In genomic region chr2:119155388-119155787, GRCm38 (mm10) we compare ENCODE assay signal across 9 mouse cellular contexts. TPM values are rescaled to one million over a fixed set of nuclear protein-coding genes. Genes with fewer than 3 reads are reported as not detected.
DNase-seq lines count a peak whose midpoint lies in the region; ATAC-seq and TF ChIP-seq lines count a peak whose summit lies in the region.
"Had no signal": no experiment of that assay in that cellular context is flagged by ENCODE, and none has a peak within 500 bp of the region (broad histone marks: within the 10 kb centered on the region; RNA-seq: fewer than 3 reads in every experiment).

No protein-coding gene starts in this region.

- peak overlapping the region; percentile 99 for H3K4me3 ChIP-seq in heart, embryonic 13.5 days
- H3K4me3 ChIP-seq in brown adipose tissue, adult 24 weeks (ENCODE audit: insufficient read depth, low read depth, low read length) = peak overlapping the region; percentile 83
- H3K4me3 ChIP-seq in hindbrain, embryonic 16.5 days (ENCODE audit: low read length) = peak overlapping the region; percentile 96; the same call in 1 of the 2 replicates
- H3K4me3 ChIP-seq in midbrain, postnatal 0 days (ENCODE audit: low read depth, low read length) = peak overlapping the region; percentile 88; the same call in 1 of the 2 replicates
- no peak overlapping the region for H3K4me3 ChIP-seq in kidney, adult 2 months (ENCODE audit: insufficient read depth, low read depth, low read length)

- WGBS in heart, embryonic 13.5 days = 22% methylated on average over 9 of the region's 9 CpGs
- 88% methylated on average over 9 of the region's 9 CpGs for WGBS in hindbrain, embryonic 16.5 days
- 84% methylated on average over 9 of the region's 9 CpGs for WGBS in midbrain, postnatal 0 days
- WGBS in kidney, adult 2 months = 66% methylated on average over 9 of the region's 9 CpGs

- H3K4me1 ChIP-seq in heart, embryonic 13.5 days = peaks cover 28% of the 10 kb centered on the region
- peaks cover 12% of the 10 kb centered on the region for H3K4me1 ChIP-seq in brown adipose tissue, adult 24 weeks (ENCODE audit: control insufficient read depth, insufficient read depth, insufficient read length, low read length)
- peaks cover 18% of the 10 kb centered on the region for H3K4me1 ChIP-seq in hindbrain, embryonic 16.5 days (ENCODE audit: control insufficient read depth, insufficient read depth, low read depth, low read length)
- H3K4me1 ChIP-seq in midbrain, postnatal 0 days (ENCODE audit: insufficient read depth, low read length) = peaks cover 11% of the 10 kb centered on the region; the same call in 1 of the 2 replicates
- H3K4me1 ChIP-seq in kidney, adult 2 months (ENCODE audit: control insufficient read depth, insufficient read depth, low read length) = peaks cover 6% of the 10 kb centered on the region

- peak overlapping the region; percentile 95 for H3K4me2 ChIP-seq in heart, embryonic 13.5 days
- peak overlapping the region; percentile 77 for H3K4me2 ChIP-seq in hindbrain, embryonic 16.5 days (ENCODE audit: low read length)
- peak overlapping the region; percentile 96; the same call in 1 of the 2 replicates for H3K4me2 ChIP-seq in midbrain, postnatal 0 days (ENCODE audit: low read depth, low read length, poor library complexity, severe bottlenecking)

- no peak for ATAC-seq in heart, embryonic 13.5 days (ENCODE audit: extremely low read depth, insufficient number of reproducible peaks, low FRiP score, low TSS enrichment)
- no peak for ATAC-seq in hindbrain, embryonic 16.5 days
- ATAC-seq in midbrain, postnatal 0 days (ENCODE audit: low FRiP score) = no peak

- no peaks in the 10 kb centered on the region for H3K27me3 ChIP-seq in heart, embryonic 13.5 days (replicated peaks)
- no peaks in the 10 kb centered on the region for H3K27me3 ChIP-seq in hindbrain, embryonic 16.5 days (replicated peaks; ENCODE audit: control insufficient read depth, insufficient read depth, low read length)
- no peaks in the 10 kb centered on the region for H3K27me3 ChIP-seq in midbrain, postnatal 0 days (ENCODE audit: insufficient read depth, low read length)
- H3K27me3 ChIP-seq in kidney, adult 2 months (replicated peaks; ENCODE audit: control insufficient read depth, insufficient read depth, low read length) = no peaks in the 10 kb centered on the region

- no peak for DNase-seq in heart, adult 8-10 months (ENCODE audit: low spot score)
- no peak for DNase-seq in midbrain, postnatal 0 days (ENCODE audit: low spot score)
- no peak for DNase-seq in kidney, adult 2 months
- no peak for DNase-seq in cerebellum, adult 9-11 months
- no peak for DNase-seq in retina, embryonic 14.5 days (ENCODE audit: low spot score)
- DNase-seq: gastrocnemius, postnatal 25 days had no signal

- peak overlapping the region; percentile 24 for H3K27ac ChIP-seq in heart, embryonic 13.5 days (replicated peaks)
- peak overlapping the region; percentile 46 for H3K27ac ChIP-seq in brown adipose tissue, adult 24 weeks (replicated peaks; ENCODE audit: low read depth, low read length)
- no peak overlapping the region for H3K27ac ChIP-seq in hindbrain, embryonic 16.5 days (ENCODE audit: low read depth, low read length)
- H3K27ac ChIP-seq in midbrain, postnatal 0 days (ENCODE audit: low read depth, low read length) = no peak overlapping the region
- H3K27ac ChIP-seq in kidney, adult 2 months (ENCODE audit: insufficient read depth, low read depth, low read length) = no peak overlapping the region

- H3K9ac ChIP-seq in heart, embryonic 13.5 days = peak overlapping the region; percentile 96
- H3K9ac ChIP-seq in hindbrain, embryonic 16.5 days (ENCODE audit: low read depth, low read length) = no peak overlapping the region
- no peak overlapping the region for H3K9ac ChIP-seq in midbrain, postnatal 0 days (replicated peaks; ENCODE audit: low read length, poor library complexity, severe bottlenecking)

- H3K9me3 ChIP-seq in heart, embryonic 13.5 days = no peaks in the 10 kb centered on the region
- H3K9me3 ChIP-seq in hindbrain, embryonic 16.5 days (ENCODE audit: control insufficient read depth, low read length) = no peaks in the 10 kb centered on the region
- no peaks in the 10 kb centered on the region for H3K9me3 ChIP-seq in midbrain, postnatal 0 days (ENCODE audit: low read length)

- H3K36me3 ChIP-seq in heart, embryonic 13.5 days = peaks cover 41% of the 10 kb centered on the region
- H3K36me3 ChIP-seq in hindbrain, embryonic 16.5 days (ENCODE audit: control insufficient read depth, insufficient read depth, low read length) = peaks cover 22% of the 10 kb centered on the region
- peaks cover 38% of the 10 kb centered on the region for H3K36me3 ChIP-seq in midbrain, postnatal 0 days (ENCODE audit: insufficient read depth, low read length)
- H3K36me3 ChIP-seq in kidney, adult 2 months (ENCODE audit: control insufficient read depth, insufficient read depth, low read length) = 0 out of 2 replicates have a peak, but pooled peaks cover 1% of the 10 kb centered on the region

- TF ChIP-seq CTCF in midbrain, postnatal 0 days (IDR thresholded peaks at IDR 0.05) = no peak
- no peak for TF ChIP-seq CTCF in kidney, adult 2 months (conservative IDR thresholded peaks at IDR 0.05; ENCODE audit: insufficient read depth, insufficient read length, low read depth, low read length)

- no peak for TF ChIP-seq POLR2A in kidney, adult 2 months (IDR thresholded peaks at IDR 0.05; ENCODE audit: low read depth, low read length)

RNA-seq across cellular contexts. Expression of gene Rmdn3, which starts 1.4 kb away (rescaled TPM):
- polyA plus RNA-seq in heart, embryonic 13.5 days (2015; fragmentation: Nextera tagmentation; extraction: Ambion mirVana) = 23.3 and 26.6 TPM in 2 replicates
- 10 to 100 TPM; 15.3 to 25.2 (median 17.5) TPM for total RNA-seq in heart, adult 8-10 months (2022)
- polyA plus RNA-seq in brown adipose tissue, adult 24 weeks (2012; ENCODE audit: insufficient read depth, insufficient read length, missing spikeins) = 124 and 184 TPM in 2 replicates
- 49.3 and 50.1 TPM in 2 replicates for polyA plus RNA-seq in hindbrain, embryonic 16.5 days (2015; fragmentation: Nextera tagmentation; extraction: Ambion mirVana)
- 34.8 and 37.2 TPM in 2 replicates for total RNA-seq in midbrain, postnatal 0 days (2014; rRNA removed)
- polyA plus RNA-seq in midbrain, postnatal 0 days (2015; fragmentation: Nextera tagmentation; extraction: Ambion mirVana) = 38.8 and 43.1 TPM in 2 replicates
- polyA plus RNA-seq in kidney, adult 2 months (2012; rRNA removed) = 23.6 and 25.9 TPM in 2 replicates

RNA-seq across cellular contexts. Expression of gene Gchfr, which starts 12.2 kb away (rescaled TPM):
- polyA plus RNA-seq in heart, embryonic 13.5 days (2015; fragmentation: Nextera tagmentation; extraction: Ambion mirVana) = 5.3 and 7.9 TPM in 2 replicates
- 10 to 100 TPM; 10.9 to 12.5 (median 11.4) TPM for total RNA-seq in heart, adult 8-10 months (2022)
- 1.7 and 2.4 TPM in 2 replicates for polyA plus RNA-seq in brown adipose tissue, adult 24 weeks (2012; ENCODE audit: insufficient read depth, insufficient read length, missing spikeins)
- 10.9 and 16.2 TPM in 2 replicates for polyA plus RNA-seq in hindbrain, embryonic 16.5 days (2015; fragmentation: Nextera tagmentation; extraction: Ambion mirVana)
- 11.0 and 15.9 TPM in 2 replicates for total RNA-seq in midbrain, postnatal 0 days (2014; rRNA removed)
- 9.9 and 12.0 TPM in 2 replicates for polyA plus RNA-seq in midbrain, postnatal 0 days (2015; fragmentation: Nextera tagmentation; extraction: Ambion mirVana)
- 124 and 144 TPM in 2 replicates for polyA plus RNA-seq in kidney, adult 2 months (2012; rRNA removed)
- total RNA-seq: gastrocnemius, postnatal 25 days had no signal

RNA-seq across cellular contexts. Expression of gene Gm14137, which starts 18.9 kb away (rescaled TPM):
- polyA plus RNA-seq in heart, embryonic 13.5 days (2015; fragmentation: Nextera tagmentation; extraction: Ambion mirVana) = 0.37 and 0.44 TPM in 2 replicates
- not detected for total RNA-seq in heart, adult 8-10 months (2022)
- not detected in 2 replicates for polyA plus RNA-seq in brown adipose tissue, adult 24 weeks (2012; ENCODE audit: insufficient read depth, insufficient read length, missing spikeins)
- polyA plus RNA-seq in hindbrain, embryonic 16.5 days (2015; fragmentation: Nextera tagmentation; extraction: Ambion mirVana) = 0.86 TPM in 2 replicates
- 0.05 TPM in 1 of 2 replicates, not detected in the other for total RNA-seq in midbrain, postnatal 0 days (2014; rRNA removed)
- polyA plus RNA-seq in midbrain, postnatal 0 days (2015; fragmentation: Nextera tagmentation; extraction: Ambion mirVana) = 0.32 and 0.47 TPM in 2 replicates
- polyA plus RNA-seq in kidney, adult 2 months (2012; rRNA removed) = 0.05 and 0.15 TPM in 2 replicates
- total RNA-seq: gastrocnemius, postnatal 25 days had no signal

RNA-seq across cellular contexts. Expression of gene Rad51, which starts 42.8 kb away (rescaled TPM):
- 30.7 and 31.1 TPM in 2 replicates for polyA plus RNA-seq in heart, embryonic 13.5 days (2015; fragmentation: Nextera tagmentation; extraction: Ambion mirVana)
- total RNA-seq in heart, adult 8-10 months (2022) = under 1 TPM; 0.22 to 0.60 (median 0.28) TPM
- polyA plus RNA-seq in brown adipose tissue, adult 24 weeks (2012; ENCODE audit: insufficient read depth, insufficient read length, missing spikeins) = 0.83 TPM in 1 of 2 replicates, not detected in the other
- 10.6 and 12.7 TPM in 2 replicates for polyA plus RNA-seq in hindbrain, embryonic 16.5 days (2015; fragmentation: Nextera tagmentation; extraction: Ambion mirVana)
- total RNA-seq in midbrain, postnatal 0 days (2014; rRNA removed) = 0.22 and 0.66 TPM in 2 replicates
- polyA plus RNA-seq in midbrain, postnatal 0 days (2015; fragmentation: Nextera tagmentation; extraction: Ambion mirVana) = 3.9 and 5.9 TPM in 2 replicates
- 0.99 and 1.2 TPM in 2 replicates for polyA plus RNA-seq in kidney, adult 2 months (2012; rRNA removed)

RNA-seq across cellular contexts. Expression of gene Zfyve19, which starts 53.0 kb away (rescaled TPM):
- polyA plus RNA-seq in heart, embryonic 13.5 days (2015; fragmentation: Nextera tagmentation; extraction: Ambion mirVana) = 29.5 and 35.0 TPM in 2 replicates
- 10 to 100 TPM in 2 of 4 experiments, 1 to 10 TPM in 2; 7.8 to 14.3 (median 10.0) TPM for total RNA-seq in heart, adult 8-10 months (2022)
- polyA plus RNA-seq in brown adipose tissue, adult 24 weeks (2012; ENCODE audit: insufficient read depth, insufficient read length, missing spikeins) = 16.2 and 21.0 TPM in 2 replicates
- 70.4 and 75.7 TPM in 2 replicates for polyA plus RNA-seq in hindbrain, embryonic 16.5 days (2015; fragmentation: Nextera tagmentation; extraction: Ambion mirVana)
- 30.5 and 44.0 TPM in 2 replicates for total RNA-seq in midbrain, postnatal 0 days (2014; rRNA removed)
- polyA plus RNA-seq in midbrain, postnatal 0 days (2015; fragmentation: Nextera tagmentation; extraction: Ambion mirVana) = 52.0 and 57.3 TPM in 2 replicates
- 39.1 and 43.2 TPM in 2 replicates for polyA plus RNA-seq in kidney, adult 2 months (2012; rRNA removed)

Comparison
In these comparisons a context has a peak if more than half of its experiments do, and no peak if none do; other contexts are left out.
1. H3K27ac ChIP-seq: peak in heart, embryonic 13.5 days (single experiment) and brown adipose tissue, adult 24 weeks (single experiment); none in hindbrain, embryonic 16.5 days (single experiment), midbrain, postnatal 0 days (single experiment) and kidney, adult 2 months (single experiment).
2. Peak in every context shown above with its lines, with median percentiles within 50 percentile points of each other: H3K4me2 ChIP-seq.